ENCODE assay signal across 9 mouse cellular contexts in the genomic region with DNA sequence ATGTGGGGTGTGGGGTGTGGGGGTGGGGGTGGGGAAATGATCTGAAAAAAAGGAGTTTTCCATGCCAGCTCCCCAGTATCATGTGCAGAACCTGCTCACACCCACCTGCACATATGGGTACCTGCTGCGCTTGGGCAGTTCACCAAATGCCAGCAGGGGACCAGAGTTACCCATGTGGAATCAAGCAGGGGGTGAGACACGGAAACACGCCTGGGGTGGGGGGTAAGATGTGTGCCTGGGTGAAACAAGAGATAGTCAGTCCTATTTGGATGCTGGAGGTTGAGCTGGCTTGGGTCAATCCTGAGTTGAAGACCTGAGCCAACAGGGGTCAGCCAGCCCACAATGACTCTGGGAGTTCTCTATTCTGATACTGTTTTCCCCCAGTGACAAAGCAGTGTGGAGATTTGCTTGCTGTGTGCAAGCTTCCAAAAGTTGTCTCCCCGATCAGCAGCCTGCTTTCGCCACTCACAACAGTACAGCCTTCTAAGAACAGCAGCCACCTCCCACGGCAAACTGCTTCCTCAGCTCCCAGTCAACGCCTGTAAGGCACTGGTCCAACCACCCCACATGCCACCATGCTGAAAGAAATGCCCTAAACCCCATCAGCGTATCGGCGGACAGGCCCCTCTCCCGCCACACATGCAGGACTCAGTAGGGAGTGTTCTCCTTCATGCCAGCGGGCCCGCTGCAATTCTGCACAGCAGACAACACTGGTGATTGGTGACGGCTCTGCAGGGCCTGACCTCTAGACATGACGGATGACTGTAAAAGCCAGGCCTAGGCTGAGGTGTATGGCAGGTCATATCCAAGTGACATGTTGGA. TPM values are rescaled to one million over a fixed set of nuclear protein-coding genes. Genes with fewer than 3 reads are reported as not detected.
DNase-seq lines count a peak whose midpoint lies in the region; ATAC-seq and TF ChIP-seq lines count a peak whose summit lies in the region.
"Had no signal": no experiment of that assay in that cellular context is flagged by ENCODE, and none has a peak within 500 bp of the region (broad histone marks: within the 10 kb centered on the region; RNA-seq: fewer than 3 reads in every experiment).

No protein-coding gene starts in this region.

- H3K27ac ChIP-seq in heart, embryonic 14.5 days (replicated peaks in 1 of 2; ENCODE audit: control insufficient read depth in 1 of 2, insufficient read depth in 1 of 2, low read depth in 2 of 2, low read length in 2 of 2): peak overlapping the region in 1 of 2 experiments; percentile 16; a peak in 1 of 4 replicates
- 0 out of 2 replicates have a peak overlapping the region, but pooled peaks have one; percentile 35 for H3K27ac ChIP-seq in embryonic facial prominence, embryonic 11.5 days (replicated peaks; ENCODE audit: low read depth, low read length)
- H3K27ac ChIP-seq in midbrain, embryonic 11.5 days (ENCODE audit: low read depth, low read length): peak overlapping the region; percentile 2; the same call in 1 of the 2 replicates
- H3K27ac ChIP-seq: lung, embryonic 15.5 days had no signal

- no peaks in the 10 kb centered on the region for H3K9me3 ChIP-seq in heart, embryonic 14.5 days (ENCODE audit: control insufficient read depth, low read length)
- H3K9me3 ChIP-seq in E14TG2a.4 (ENCODE audit: low read length): no peaks in the 10 kb centered on the region
- no peaks in the 10 kb centered on the region for H3K9me3 ChIP-seq in embryonic facial prominence, embryonic 11.5 days (replicated peaks; ENCODE audit: control insufficient read depth, low read length)
- H3K9me3 ChIP-seq in midbrain, embryonic 11.5 days (ENCODE audit: control insufficient read depth, low read length): no peaks in the 10 kb centered on the region
- H3K9me3 ChIP-seq: lung, embryonic 15.5 days had no signal

- peak overlapping the region; percentile 21; the same call in 1 of the 2 replicates for H3K9ac ChIP-seq in heart, embryonic 14.5 days (ENCODE audit: low read length)
- H3K9ac ChIP-seq in embryonic facial prominence, embryonic 11.5 days (replicated peaks; ENCODE audit: low read length): no peak overlapping the region
- H3K9ac ChIP-seq in midbrain, embryonic 11.5 days (ENCODE audit: low read length): peak overlapping the region; percentile 22; the same call in 1 of the 2 replicates
- H3K9ac ChIP-seq: lung, embryonic 15.5 days had no signal

- H3K4me2 ChIP-seq in heart, embryonic 14.5 days (ENCODE audit: low read length): 0 out of 2 replicates have a peak overlapping the region, but pooled peaks have one; percentile 6
- no peak overlapping the region for H3K4me2 ChIP-seq in embryonic facial prominence, embryonic 11.5 days (ENCODE audit: low read depth, low read length)
- H3K4me2 ChIP-seq in midbrain, embryonic 11.5 days: no peak overlapping the region
- H3K4me2 ChIP-seq: lung, embryonic 15.5 days had no signal

- no peak for DNase-seq in heart, adult 18-20 months
- DNase-seq in embryonic facial prominence, embryonic 11.5 days (ENCODE audit: low spot score): no peak
- DNase-seq in midbrain, embryonic 11.5 days (ENCODE audit: low spot score, missing footprints): peak; percentile 87
- no peak for DNase-seq in T-cell, adult 2 months (ENCODE audit: low spot score)
- DNase-seq in kidney, adult 18-20 months: no peak
- no peak for DNase-seq in embryo, embryonic 9.5 days (ENCODE audit: extremely low spot score)

- H3K4me1 ChIP-seq in heart, embryonic 14.5 days (ENCODE audit: control insufficient read depth in 2 of 2, insufficient read depth in 2 of 2, low read length in 2 of 2): peaks cover 51 to 84% of the 10 kb centered on the region in 2 experiments
- peaks cover 97% of the 10 kb centered on the region for H3K4me1 ChIP-seq in E14TG2a.4 (replicated peaks; ENCODE audit: low read depth, low read length)
- H3K4me1 ChIP-seq in embryonic facial prominence, embryonic 11.5 days (ENCODE audit: control insufficient read depth, insufficient read depth, low read length): peaks cover 7% of the 10 kb centered on the region
- peaks cover 17% of the 10 kb centered on the region for H3K4me1 ChIP-seq in midbrain, embryonic 11.5 days (ENCODE audit: control insufficient read depth, insufficient read depth, low read length)

- no peak for ATAC-seq in heart, embryonic 14.5 days (ENCODE audit: insufficient number of reproducible peaks, insufficient read depth, low FRiP score, low read depth)
- ATAC-seq in embryonic facial prominence, embryonic 11.5 days (replicated peaks; ENCODE audit: insufficient number of reproducible peaks, low FRiP score, low TSS enrichment, low read depth): no peak
- peak; percentile 15; the same call in 1 of the 2 replicates for ATAC-seq in midbrain, embryonic 11.5 days (ENCODE audit: low FRiP score)

- TF ChIP-seq CTCF in E14TG2a.4 (conservative IDR thresholded peaks at IDR 0.05; ENCODE audit: low read length): no peak

- no peaks in the 10 kb centered on the region for H3K36me3 ChIP-seq in heart, embryonic 14.5 days (ENCODE audit: control insufficient read depth, insufficient read depth, low read length)
- no peaks in the 10 kb centered on the region for H3K36me3 ChIP-seq in E14TG2a.4 (ENCODE audit: insufficient read depth, low read length)
- H3K36me3 ChIP-seq in embryonic facial prominence, embryonic 11.5 days (replicated peaks; ENCODE audit: control insufficient read depth, insufficient read depth, low read depth, low read length): no peaks in the 10 kb centered on the region
- H3K36me3 ChIP-seq in midbrain, embryonic 11.5 days (ENCODE audit: control insufficient read depth, insufficient read depth, low read length): no peaks in the 10 kb centered on the region
- H3K36me3 ChIP-seq: lung, embryonic 15.5 days had no signal

- 51% methylated on average over 15 of the region's 15 CpGs for whole genome bisulfite sequencing in heart, embryonic 14.5 days
- 63% methylated on average over 15 of the region's 15 CpGs for WGBS in embryonic facial prominence, embryonic 11.5 days
- 59% methylated on average over 15 of the region's 15 CpGs for WGBS in midbrain, embryonic 11.5 days

- no peak overlapping the region for H3K4me3 ChIP-seq in heart, embryonic 14.5 days (ENCODE audit: control insufficient read depth in 1 of 2, insufficient read depth in 1 of 2, low read depth in 1 of 2, low read length in 2 of 2)
- peak overlapping the region; percentile 60 for H3K4me3 ChIP-seq in E14TG2a.4 (replicated peaks; ENCODE audit: low read length)
- H3K4me3 ChIP-seq in embryonic facial prominence, embryonic 11.5 days (ENCODE audit: low read depth, low read length): no peak overlapping the region
- H3K4me3 ChIP-seq in midbrain, embryonic 11.5 days (ENCODE audit: low read depth, low read length): no peak overlapping the region
- H3K4me3 ChIP-seq: lung, embryonic 15.5 days had no signal

- H3K27me3 ChIP-seq in heart, embryonic 14.5 days (ENCODE audit: control insufficient read depth, insufficient read depth, low read length): no peaks in the 10 kb centered on the region
- H3K27me3 ChIP-seq in E14TG2a.4 (ENCODE audit: insufficient read depth, low read length): no peaks in the 10 kb centered on the region
- no peaks in the 10 kb centered on the region for H3K27me3 ChIP-seq in embryonic facial prominence, embryonic 11.5 days (ENCODE audit: control insufficient read depth, insufficient read depth, low read length)
- H3K27me3 ChIP-seq in midbrain, embryonic 11.5 days (ENCODE audit: control insufficient read depth, insufficient read depth, low read length): no peaks in the 10 kb centered on the region
- H3K27me3 ChIP-seq: lung, embryonic 15.5 days had no signal

RNA-seq across cellular contexts. Expression of a gene that starts 41.0 kb away (rescaled TPM):
- polyA plus RNA-seq in heart, embryonic 14.5 days (2014; fragmentation: Nextera tagmentation; extraction: Ambion mirVana): 17.4 and 21.1 TPM in 2 replicates
- total RNA-seq in heart, adult 18-20 months (2021): 10 to 100 TPM; 57.5 to 67.5 TPM
- polyA plus RNA-seq in embryonic facial prominence, embryonic 11.5 days (2014; fragmentation: Nextera tagmentation; extraction: Ambion mirVana): 5.4 and 6.7 TPM in 2 replicates
- polyA plus RNA-seq in midbrain, embryonic 11.5 days (2014; fragmentation: Nextera tagmentation; extraction: Ambion mirVana): 4.9 and 5.0 TPM in 2 replicates
